Mouse (Mus musculus): ENCODE data around the gene Mdh1b.

DNA sequence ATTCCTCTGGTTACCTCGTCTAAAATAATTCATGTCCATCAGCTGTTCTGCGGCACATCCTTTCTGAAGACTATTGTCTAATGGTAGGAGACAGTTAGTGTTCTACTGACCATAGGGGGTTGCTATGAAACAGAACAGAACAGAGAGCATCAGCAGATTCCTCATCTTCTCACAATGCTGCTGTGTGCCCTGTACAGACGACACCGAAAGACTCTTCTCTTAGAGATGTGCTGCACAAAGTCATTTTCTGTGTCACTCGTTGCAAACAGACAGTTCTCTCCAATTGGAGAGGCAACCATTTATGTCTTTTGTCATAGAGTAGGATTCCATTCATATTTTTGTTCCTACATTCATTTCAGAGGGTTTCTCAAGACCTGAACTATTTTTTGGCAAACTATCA, 39.0 kb upstream of the Mdh1b start, which contains the start of gene 4933402D24Rik:
- no peak for TF ChIP-seq ZC3H11A (IDR thresholded peaks at IDR 0.05; ENCODE audit: low read depth, low read length)
- no peak for TF ChIP-seq MYC (IDR thresholded peaks at IDR 0.05; ENCODE audit: low read depth, low read length)
- TF ChIP-seq CTCF (conservative IDR thresholded peaks at IDR 0.05 in 1 of 2, IDR thresholded peaks at IDR 0.05 in 1 of 2; ENCODE audit: low read depth in 2 of 2, low read length in 2 of 2): no peak
- no peak for TF ChIP-seq USF2 (conservative IDR thresholded peaks at IDR 0.05; ENCODE audit: low read depth, low read length)
- no peak for TF ChIP-seq POLR2A (IDR thresholded peaks at IDR 0.05; ENCODE audit: low read depth, low read length)
